Mouse (Mus musculus): ENCODE results near the gene Dnm3.

DNA sequence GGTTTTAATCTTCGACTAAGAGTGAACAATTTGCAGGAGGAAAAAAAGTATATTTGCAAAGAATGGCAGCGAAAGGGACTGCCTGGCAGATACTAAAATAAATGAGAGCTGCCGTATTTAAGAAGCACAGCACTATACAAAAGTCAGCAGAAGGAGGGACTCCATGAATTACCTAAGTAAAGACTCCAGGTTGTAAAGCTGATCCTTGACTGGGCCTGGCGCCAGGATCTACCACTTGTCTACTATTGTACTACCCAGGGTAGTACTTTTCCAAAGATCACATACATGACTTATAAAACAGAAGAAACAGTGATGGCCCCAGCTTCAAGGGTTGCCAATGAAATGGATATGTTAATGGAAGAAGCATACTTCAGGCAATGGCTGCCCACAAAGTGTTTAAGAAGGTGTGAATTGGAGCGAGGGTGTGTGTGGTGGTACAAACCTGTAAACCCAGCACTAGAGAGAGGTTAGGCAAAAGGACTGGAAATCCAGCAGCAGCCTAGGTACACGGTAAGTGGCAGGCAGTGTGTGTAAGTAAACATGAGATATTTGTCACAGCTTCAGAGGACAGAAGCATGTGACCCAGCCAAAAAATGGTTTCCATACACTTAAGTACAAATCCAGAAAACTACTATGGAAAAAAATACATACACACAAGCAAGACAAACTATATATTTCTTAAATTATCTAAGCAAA is 220.8 kb downstream of the Dnm3 start:
- no peak for TF ChIP-seq CTCF (IDR thresholded peaks at IDR 0.05; ENCODE audit: control insufficient read depth, insufficient read depth, low read length)
- no peak for TF ChIP-seq POLR2A (IDR thresholded peaks at IDR 0.05; ENCODE audit: borderline replicate concordance, control insufficient read depth, low read depth, low read length)
